Comparison of ENCODE assay signal across 21 mouse cellular contexts in the genomic region with DNA sequence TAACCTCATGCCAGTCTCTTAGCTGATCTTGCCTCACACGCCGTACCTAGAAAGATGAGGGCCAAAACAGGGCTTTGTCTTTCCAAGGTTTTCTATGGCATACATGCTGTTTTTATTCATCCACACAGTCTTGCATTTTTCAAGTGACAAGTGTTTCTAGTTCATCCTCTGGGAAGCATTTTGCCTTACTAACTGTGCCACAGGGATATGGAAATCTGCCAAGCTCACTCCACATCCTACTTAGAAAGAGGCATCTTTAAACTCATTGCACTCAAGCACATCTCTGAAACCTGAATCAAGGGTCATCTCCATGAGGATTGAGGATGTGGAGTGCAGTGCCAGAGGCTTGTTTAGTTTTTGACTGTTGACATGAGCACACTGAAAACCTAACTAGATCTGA.
"Had no signal": no experiment of that assay in that cellular context is flagged by ENCODE, and none has a peak within 500 bp of the region (broad histone marks: within the 10 kb centered on the region; RNA-seq: fewer than 3 reads in every experiment).

No protein-coding gene starts in this region.

- H3K4me2 ChIP-seq: limb, embryonic 12.5 days; limb, embryonic 15.5 days; liver, embryonic 11.5 days; lung, embryonic 14.5 days; midbrain, embryonic 12.5 days; stomach, embryonic 15.5 days had no signal

- H3K4me1 ChIP-seq: limb, embryonic 12.5 days; limb, embryonic 15.5 days; midbrain, embryonic 12.5 days; stomach, embryonic 15.5 days had no signal

- H3K4me3 ChIP-seq: left cerebral cortex, adult 2 months; limb, embryonic 12.5 days; limb, embryonic 15.5 days; midbrain, embryonic 12.5 days; stomach, embryonic 15.5 days had no signal

- H3K9me3 ChIP-seq: limb, embryonic 12.5 days; limb, embryonic 15.5 days; midbrain, embryonic 12.5 days; stomach, embryonic 15.5 days had no signal

- DNase-seq: kidney, adult 18-20 months; kidney, adult 9 months; kidney, postnatal 36 days; layer of hippocampus, postnatal 36 days; left cerebral cortex, postnatal 4 days; liver, postnatal 0 days; lung, embryonic 14.5 days; right cerebral cortex, postnatal 25 days; spleen, adult 18-20 months; thymus, adult 18-20 months; thymus, postnatal 36 days had no signal

- H3K27ac ChIP-seq: left cerebral cortex, adult 2 months; limb, embryonic 12.5 days; limb, embryonic 15.5 days; liver, embryonic 14.5 days; macrophage; midbrain, embryonic 12.5 days; stomach, embryonic 15.5 days had no signal

- ATAC-seq: liver, postnatal 0 days; lung, postnatal 0 days; midbrain, embryonic 16.5 days had no signal

- H3K9ac ChIP-seq: limb, embryonic 12.5 days; limb, embryonic 15.5 days; liver, embryonic 14.5 days; liver, postnatal 0 days; lung, embryonic 14.5 days; midbrain, embryonic 12.5 days; stomach, embryonic 15.5 days had no signal

- H3K36me3 ChIP-seq: limb, embryonic 12.5 days; limb, embryonic 15.5 days; midbrain, embryonic 12.5 days; stomach, embryonic 15.5 days had no signal

- H3K27me3 ChIP-seq: limb, embryonic 12.5 days; limb, embryonic 15.5 days; midbrain, embryonic 12.5 days; stomach, embryonic 15.5 days had no signal
